Mouse (Mus musculus) liver, adult 2 months (tissue): Measurements from ENCODE around the gene Dclk1. TPM values are rescaled to one million over a fixed set of nuclear protein-coding genes. Genes with fewer than 3 reads are reported as not detected.

Source experiments
- DNase-seq: peaks from one replicate; pipeline ENCODE4 v3.0.0-alpha.2; 2011; ENCODE audit warnings: low read depth, low spot score; ENCODE audit errors: extremely low read depth
- H3K27ac ChIP-seq: fragments of 200-500 bp; replicated peaks from 2 replicates; pipeline ENCODE4 v1.5.1; 2012; ENCODE audit warnings: low read depth, mild to moderate bottlenecking, control low read depth, inconsistent platforms, low read length; ENCODE audit not compliant: insufficient read depth
- H3K27me3 ChIP-seq: fragments of 200-500 bp; 2 replicates; pipeline ENCODE4 v1.6.1; 2012; ENCODE audit warnings: mild to moderate bottlenecking, moderate library complexity, low read length, inconsistent platforms; ENCODE audit not compliant: control insufficient read depth, insufficient read depth
- H3K36me3 ChIP-seq: fragments of 200-500 bp; 2 replicates; pipeline ENCODE4 v1.6.1; 2012; ENCODE audit warnings: low read length, inconsistent platforms; ENCODE audit not compliant: control insufficient read depth, insufficient read depth
- H3K4me1 ChIP-seq: fragments of 200-500 bp; 2 replicates; pipeline ENCODE4 v1.6.1; 2011; ENCODE audit warnings: low read length; ENCODE audit not compliant: control insufficient read depth, insufficient read depth
- H3K4me3 ChIP-seq: fragments of 200-500 bp; 2 replicates; pipeline ENCODE4 v1.5.1; 2011; ENCODE audit warnings: low read depth, mild to moderate bottlenecking, control low read depth, low read length, moderate library complexity; ENCODE audit not compliant: insufficient read depth
- H3K79me2 ChIP-seq: fragments of 200-500 bp; 2 replicates; pipeline ENCODE4 v1.6.1; 2012; ENCODE audit warnings: inconsistent platforms, mild to moderate bottlenecking, low read length, moderate library complexity; ENCODE audit not compliant: control insufficient read depth, insufficient read depth
- H3K9ac ChIP-seq: fragments of 200-500 bp; 2 replicates; pipeline ENCODE4 v1.6.1; 2012; ENCODE audit warnings: low read depth, mild to moderate bottlenecking, control low read depth, inconsistent platforms, low read length
- CTCF ChIP-seq: fragments of 200-500 bp; IDR thresholded peaks from 2 replicates; pipeline ENCODE4 v1.5.1; 2011; ENCODE audit warnings: low read depth, low read length, control low read depth
- POLR2A ChIP-seq: fragments of 200-500 bp; IDR thresholded peaks from 2 replicates; pipeline ENCODE4 v1.6.1; 2011; ENCODE audit warnings: low read length, control low read depth; ENCODE audit not compliant: insufficient read depth; ENCODE audit errors: extremely low read depth
- WGBS: fragments of 180-500 bp; shearing (Covaris S2); methylation state at CpG from one replicate; pipeline ENCODE4 v1.1.7; 2018; 5-methylcytosine and 5-hydroxymethylcytosine counted together
- polyA plus RNA-seq: library from polyadenylated mRNA; depleted of rRNA; stranded (reverse); fragments of >200 nt; gene quantifications from 2 replicates; pipeline ENCODE4 v1.2.3, GENCODE M21; 2012
- total RNA-seq: library from RNA; depleted of rRNA; stranded (reverse); fragments of >200 nt; gene quantifications from 2 replicates; pipeline ENCODE4 v1.2.3, GENCODE M21; 2014

The Dclk1 gene
- total and polyA plus RNA-seq, 2 experiments: 0.46 TPM; not detected in 1

DNA sequence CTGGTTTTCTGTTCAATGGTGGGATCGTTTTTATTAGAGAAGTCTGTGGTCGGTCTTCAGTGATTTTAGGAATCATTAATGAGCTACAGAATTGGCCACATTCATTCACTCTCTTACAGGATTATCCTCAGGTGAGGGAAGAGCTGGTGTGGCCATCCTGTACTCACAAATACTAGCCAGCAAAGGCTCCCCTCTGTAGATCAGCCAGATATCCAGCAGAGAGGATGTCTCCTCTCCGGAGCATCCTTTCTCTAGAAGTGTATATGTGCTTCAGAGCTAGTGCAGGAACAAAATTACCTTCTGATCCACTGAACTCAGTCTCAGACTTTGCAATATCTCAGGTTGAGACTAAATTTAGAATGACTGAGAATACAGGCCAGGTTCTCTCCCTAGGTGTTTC, 222.1 kb downstream of the Dclk1 start:
- Histone ChIP-seq H3K9ac (no peak overlapping the region), H3K4me1 (no peaks in the 10 kb centered on the region), H3K27ac (no peak overlapping the region), H3K27me3 (no peaks in the 10 kb centered on the region), H3K4me3 (no peak overlapping the region), H3K79me2 (no peaks in the 10 kb centered on the region), H3K36me3 (no peaks in the 10 kb centered on the region)
- 81% methylated on average over 3 of the region's 3 CpGs for whole genome bisulfite sequencing
- DNase-seq: no peak
- TF ChIP-seq POLR2A (no peak), CTCF (no peak)

DNA sequence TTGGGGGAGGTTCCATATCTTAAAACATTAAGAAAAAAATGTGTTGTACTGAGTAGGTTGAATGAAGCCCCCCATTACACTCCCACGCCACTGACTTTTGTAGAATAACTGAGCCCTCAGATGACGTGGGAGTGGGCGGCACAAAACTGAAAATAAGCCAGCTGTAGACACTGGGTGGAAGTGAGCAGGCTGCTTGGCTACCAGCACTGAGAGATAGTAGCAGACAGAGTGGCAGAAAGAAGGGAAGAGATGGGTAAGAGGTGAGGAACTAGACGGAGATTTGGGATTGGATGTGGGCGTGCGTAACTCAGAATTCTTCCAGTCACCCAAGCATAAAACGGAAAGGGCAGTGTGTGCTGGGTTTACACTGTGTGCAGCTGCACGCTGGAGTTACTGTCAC, 223.6 kb downstream of the Dclk1 start:
- Histone ChIP-seq H3K4me3 (no peak overlapping the region), H3K27me3 (no peaks in the 10 kb centered on the region), H3K4me1 (no peaks in the 10 kb centered on the region), H3K27ac (no peak overlapping the region), H3K9ac (no peak overlapping the region), H3K79me2 (no peaks in the 10 kb centered on the region), H3K36me3 (no peaks in the 10 kb centered on the region)
- no peak for DNase-seq
- 82% methylated on average over 8 of the region's 8 CpGs for WGBS
- no peak for TF ChIP-seq POLR2A
- TF ChIP-seq CTCF: no peak

DNA sequence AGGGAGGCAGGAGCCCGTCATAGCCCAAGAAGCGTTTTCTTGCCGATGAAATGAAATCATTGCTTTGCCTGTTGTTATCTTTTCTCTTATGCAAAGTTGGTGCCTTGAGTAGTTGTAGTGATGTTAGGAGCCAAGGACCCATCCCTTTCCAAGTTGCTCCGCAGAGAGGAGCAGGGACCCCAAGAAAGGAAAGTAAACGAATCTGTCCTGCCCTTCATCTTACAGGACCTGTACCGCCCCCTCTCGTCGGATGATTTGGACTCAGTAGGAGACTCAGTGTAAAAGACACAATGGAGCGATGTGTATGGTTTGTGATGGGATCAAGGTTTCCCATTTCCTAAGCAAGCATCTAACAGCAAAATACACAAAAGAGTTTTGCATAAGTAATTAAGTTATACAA, 224.2 kb downstream of the Dclk1 start:
- Histone ChIP-seq H3K4me3 (no peak overlapping the region), H3K36me3 (no peaks in the 10 kb centered on the region), H3K4me1 (no peaks in the 10 kb centered on the region), H3K9ac (no peak overlapping the region), H3K79me2 (no peaks in the 10 kb centered on the region), H3K27ac (no peak overlapping the region), H3K27me3 (no peaks in the 10 kb centered on the region)
- no peak for TF ChIP-seq CTCF
- TF ChIP-seq POLR2A: no peak
- no peak for DNase-seq
- 73% methylated on average over 9 of the region's 9 CpGs for WGBS

DNA sequence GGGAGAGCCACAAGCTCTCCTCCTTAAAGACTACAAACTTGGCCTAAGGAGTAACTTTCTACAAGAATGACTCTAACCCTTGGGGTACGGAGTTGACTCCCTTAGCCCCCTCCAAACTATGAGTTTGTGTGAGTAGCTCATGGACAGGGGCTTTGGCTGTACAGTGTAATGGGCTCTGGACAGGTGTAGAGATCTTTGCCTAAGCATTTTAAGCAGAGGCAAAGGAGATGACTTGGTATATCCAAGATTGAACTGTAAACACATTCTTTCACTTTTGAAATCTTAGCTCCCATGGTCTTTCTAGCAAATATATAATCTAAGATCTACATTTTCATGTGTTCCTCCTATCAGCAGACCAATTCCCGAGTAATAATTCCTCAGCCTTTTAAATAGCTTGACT, 229.9 kb downstream of the Dclk1 start, which contains the start of gene Gm21954:
Gene Gm21954, minus strand, starts transcription at position 101 of the 400 bp plus-strand sequence.
- no peak within 1 kb of the TSS for H3K9ac ChIP-seq
- no peak for TF ChIP-seq POLR2A
- no peak for TF ChIP-seq CTCF
- H3K27me3 ChIP-seq: no peaks in the 10 kb centered on the region
- no peak within 1 kb of the TSS for H3K27ac ChIP-seq
- H3K79me2 ChIP-seq: no peaks in the 10 kb centered on the region
- no peak within 1 kb of the TSS for H3K4me3 ChIP-seq
- DNase-seq: no peak
- H3K4me1 ChIP-seq: no peaks in the 10 kb centered on the region
- H3K36me3 ChIP-seq: no peaks in the 10 kb centered on the region
- WGBS: 75% methylated on average over 2 of the region's 2 CpGs

DNA sequence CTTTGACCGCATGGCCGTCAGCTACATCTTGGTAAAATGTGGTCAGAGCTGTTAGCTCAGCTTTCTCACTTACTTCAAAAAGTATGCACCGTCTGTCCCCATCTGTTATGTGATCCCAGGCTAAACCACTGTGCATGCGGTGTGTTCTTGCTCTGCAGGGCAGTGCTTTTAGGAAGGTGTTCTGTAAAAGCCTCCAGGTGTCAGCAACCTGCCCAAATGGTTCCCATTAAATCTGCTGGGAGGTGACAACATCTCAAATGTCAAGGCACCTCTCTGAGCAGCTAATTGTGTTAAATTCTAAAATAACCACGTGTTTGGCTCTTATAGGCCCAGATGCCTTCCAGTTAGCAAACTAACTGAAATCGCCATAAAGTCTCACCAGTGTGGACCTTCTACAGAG, 231.0 kb downstream of the Dclk1 start:
- DNase-seq: no peak
- H3K4me3 ChIP-seq: no peak overlapping the region
- no peak overlapping the region for H3K27ac ChIP-seq
- H3K27me3 ChIP-seq: no peaks in the 10 kb centered on the region
- H3K36me3 ChIP-seq: no peaks in the 10 kb centered on the region
- no peak for TF ChIP-seq CTCF
- no peak for TF ChIP-seq POLR2A
- WGBS: 80% methylated on average over 6 of the region's 6 CpGs
- H3K4me1 ChIP-seq: no peaks in the 10 kb centered on the region
- no peaks in the 10 kb centered on the region for H3K79me2 ChIP-seq
- no peak overlapping the region for H3K9ac ChIP-seq

DNA sequence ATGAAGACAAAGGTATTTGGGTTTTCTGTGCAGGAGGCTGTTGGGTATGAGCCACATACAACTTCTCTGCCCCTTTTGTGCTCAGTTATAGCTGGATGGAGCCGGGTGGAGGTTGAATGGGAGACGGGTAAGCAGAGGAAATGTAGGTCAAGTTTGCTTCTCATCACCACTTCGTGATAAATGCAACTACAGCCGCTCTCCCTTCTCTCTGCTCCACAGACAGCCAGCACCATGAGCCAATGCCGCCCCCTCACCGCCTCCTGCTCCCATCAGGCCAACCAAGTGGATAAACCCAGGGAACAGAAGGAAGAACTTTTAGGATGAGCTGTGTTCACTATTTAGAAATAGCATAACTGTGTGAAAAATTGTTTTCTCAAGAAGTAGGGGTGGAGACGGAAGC, 234.5 kb downstream of the Dclk1 start:
- Histone ChIP-seq H3K27ac (no peak overlapping the region), H3K4me3 (no peak overlapping the region), H3K79me2 (no peaks in the 10 kb centered on the region), H3K4me1 (no peaks in the 10 kb centered on the region), H3K36me3 (no peaks in the 10 kb centered on the region), H3K9ac (no peak overlapping the region), H3K27me3 (no peaks in the 10 kb centered on the region)
- WGBS: 86% methylated on average over 7 of the region's 7 CpGs
- TF ChIP-seq POLR2A (no peak), CTCF (no peak)
- DNase-seq: no peak
